Mouse (Mus musculus) midbrain, embryonic 13.5 days (tissue): ENCODE measurements at regions not wholly inside any gene's neighbourhood (a gene's known extent, or its start where the extent isn't known, plus 50 kb on each side); places are given as distances from the start of the nearest gene placed in this dataset.

Experiments used
- ATAC-seq: fragments of 200-750 bp; cut with Nextera tagmentation; 2 replicates; pipeline ENCODE4 v1.8.0; 2017; ENCODE audit warnings: mild to moderate bottlenecking, moderate TSS enrichment, moderate library complexity
- H3K27ac ChIP-seq: fragments of 300-500 bp; sonication (generic); 2 replicates; pipeline ENCODE4 v1.5.1; 2015; ENCODE audit warnings: inconsistent platforms, mild to moderate bottlenecking, moderate library complexity
- H3K27me3 ChIP-seq: fragments of 300-500 bp; sonication (generic); 2 replicates; pipeline ENCODE4 v1.6.1; 2015; ENCODE audit warnings: mild to moderate bottlenecking, inconsistent platforms
- H3K36me3 ChIP-seq: fragments of 300-500 bp; sonication (generic); 2 replicates; pipeline ENCODE4 v1.6.1; 2015; ENCODE audit warnings: mild to moderate bottlenecking, inconsistent platforms
- H3K4me1 ChIP-seq: fragments of 300-500 bp; sonication (generic); replicated peaks from 2 replicates; pipeline ENCODE4 v1.6.1; 2015; ENCODE audit warnings: inconsistent platforms
- H3K4me2 ChIP-seq: fragments of 300-500 bp; sonication (generic); replicated peaks from 2 replicates; pipeline ENCODE4 v1.6.1; 2015; ENCODE audit warnings: moderate library complexity, mild to moderate bottlenecking, inconsistent platforms
- H3K4me3 ChIP-seq: fragments of 300-500 bp; sonication (generic); replicated peaks from 2 replicates; pipeline ENCODE4 v1.5.1; 2015; ENCODE audit warnings: mild to moderate bottlenecking, inconsistent platforms
- H3K9ac ChIP-seq: fragments of 300-500 bp; sonication (generic); replicated peaks from 2 replicates; pipeline ENCODE4 v1.6.1; 2015; ENCODE audit warnings: mild to moderate bottlenecking, inconsistent platforms
- H3K9me3 ChIP-seq: fragments of 300-500 bp; sonication (generic); 2 replicates; pipeline ENCODE4 v1.6.1; 2016; ENCODE audit warnings: mild to moderate bottlenecking, inconsistent platforms
- WGBS: fragments of 180-500 bp; shearing (Covaris S2); methylation state at CpG from one replicate; pipeline ENCODE4 v1.1.7; 2015; 5-methylcytosine and 5-hydroxymethylcytosine counted together

DNA sequence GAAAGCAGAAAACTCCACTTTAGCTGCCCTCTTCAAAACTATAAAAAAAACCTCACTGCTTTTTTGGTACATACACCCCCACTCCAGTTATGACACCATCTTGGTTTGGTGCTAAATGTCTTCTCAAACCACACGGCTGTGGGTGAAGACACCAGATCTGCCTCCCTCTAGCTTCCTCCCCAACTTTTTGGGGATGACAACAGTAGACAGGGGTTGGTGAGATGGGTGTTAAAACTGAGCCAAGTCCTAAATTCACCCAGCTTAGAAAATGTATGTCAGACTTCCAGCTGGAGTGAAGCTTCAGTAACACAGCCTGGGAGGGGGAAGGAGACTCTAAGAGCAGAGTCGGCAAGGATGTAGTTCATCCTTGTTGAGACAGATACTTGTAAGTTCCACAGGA lies 147.1 kb upstream of the F13a1 start:
- Histone ChIP-seq H3K9ac (no peak overlapping the region), H3K27ac (no peak overlapping the region), H3K27me3 (no peaks in the 10 kb centered on the region), H3K9me3 (no peaks in the 10 kb centered on the region), H3K4me2 (no peak overlapping the region), H3K36me3 (no peaks in the 10 kb centered on the region), H3K4me3 (no peak overlapping the region), H3K4me1 (no peaks in the 10 kb centered on the region)
- no peak for ATAC-seq
- WGBS: 93% methylated on average over 2 of the region's 2 CpGs

DNA sequence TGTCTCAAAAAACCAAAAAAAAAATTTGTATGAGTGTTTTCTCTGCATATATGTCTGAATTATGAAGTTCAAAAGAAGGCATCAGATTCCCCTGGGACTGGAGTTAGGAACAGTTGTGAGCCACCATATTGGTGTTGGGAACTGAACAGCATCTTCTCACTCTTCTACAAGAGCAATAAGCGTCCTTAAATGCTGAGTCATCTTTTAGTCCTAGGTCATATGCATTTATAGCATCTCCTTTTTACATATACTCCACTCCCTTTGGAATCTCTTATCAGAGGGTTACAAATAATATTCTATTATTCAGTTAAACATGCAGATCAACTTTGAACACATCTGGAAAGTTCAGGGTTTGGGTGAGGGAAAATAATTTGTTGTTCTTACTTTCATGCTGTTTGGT lies 145.8 kb upstream of the F13a1 start:
- Histone ChIP-seq H3K36me3 (no peaks in the 10 kb centered on the region), H3K4me3 (no peak overlapping the region), H3K9me3 (no peaks in the 10 kb centered on the region), H3K4me2 (no peak overlapping the region), H3K27me3 (no peaks in the 10 kb centered on the region), H3K4me1 (no peaks in the 10 kb centered on the region), H3K9ac (no peak overlapping the region), H3K27ac (no peak overlapping the region)
- 86% methylated on average over 1 of the region's 1 CpGs for WGBS
- no peak for ATAC-seq

DNA sequence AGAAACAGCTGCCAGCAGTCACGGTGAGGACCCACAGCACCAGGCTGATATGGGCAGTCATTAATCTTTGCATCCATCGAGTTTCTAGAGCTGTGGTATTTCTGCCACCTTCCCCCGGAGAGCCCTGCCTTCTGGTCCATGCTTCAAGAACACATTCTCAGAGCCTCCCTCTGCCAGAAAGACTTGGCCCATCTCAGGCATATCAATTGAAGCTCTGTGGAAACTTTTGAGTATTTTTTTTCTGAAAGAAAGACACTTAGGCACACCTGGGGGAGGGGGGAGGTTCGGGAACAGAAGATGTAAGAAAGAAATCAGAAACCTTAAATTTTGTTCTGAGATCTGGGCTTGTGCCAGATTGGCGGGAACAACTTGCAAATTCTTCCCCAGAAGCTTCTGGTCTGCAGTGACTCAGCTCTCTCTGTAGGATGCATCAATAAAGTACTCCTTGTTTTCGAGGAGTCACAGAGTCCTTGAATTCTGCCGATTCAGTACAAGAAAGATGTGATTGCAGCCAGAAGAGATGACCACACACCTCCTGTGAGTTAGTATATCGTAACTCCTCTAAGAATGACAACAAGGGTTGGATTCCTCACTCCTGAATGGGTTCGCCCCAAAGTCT lies 131.2 kb upstream of the F13a1 start:
- no peak overlapping the region for H3K4me2 ChIP-seq
- H3K27ac ChIP-seq: no peak overlapping the region
- H3K27me3 ChIP-seq: no peaks in the 10 kb centered on the region
- no peaks in the 10 kb centered on the region for H3K36me3 ChIP-seq
- no peaks in the 10 kb centered on the region for H3K9me3 ChIP-seq
- H3K4me3 ChIP-seq: no peak overlapping the region
- H3K9ac ChIP-seq: no peak overlapping the region
- no peaks in the 10 kb centered on the region for H3K4me1 ChIP-seq
- WGBS: 83% methylated on average over 9 of the region's 9 CpGs
- no peak for ATAC-seq

DNA sequence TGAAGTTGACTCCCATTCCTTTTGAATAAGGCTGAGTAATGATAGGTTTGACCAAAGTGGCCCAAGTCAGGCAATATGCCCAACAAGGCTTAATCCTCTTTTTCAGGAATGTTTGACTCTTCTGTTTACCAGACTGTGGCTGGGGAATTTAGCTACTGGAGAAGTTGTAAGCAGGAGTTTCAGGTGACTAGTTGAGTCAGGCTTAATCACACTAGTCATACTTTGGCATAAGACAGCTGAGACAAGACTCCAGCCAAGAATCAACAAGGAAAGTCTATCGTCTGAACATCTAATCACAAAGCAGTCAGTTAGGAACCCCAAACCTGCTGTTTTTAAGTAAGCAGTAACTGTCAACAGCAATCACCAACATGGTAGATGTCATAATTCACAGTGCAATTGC lies 126.5 kb upstream of the F13a1 start:
- H3K36me3 ChIP-seq: no peaks in the 10 kb centered on the region
- H3K27me3 ChIP-seq: no peaks in the 10 kb centered on the region
- no peaks in the 10 kb centered on the region for H3K4me1 ChIP-seq
- H3K9ac ChIP-seq: no peak overlapping the region
- 81% methylated on average over 1 of the region's 1 CpGs for WGBS
- H3K4me2 ChIP-seq: no peak overlapping the region
- no peak for ATAC-seq
- H3K27ac ChIP-seq: no peak overlapping the region
- no peaks in the 10 kb centered on the region for H3K9me3 ChIP-seq
- no peak overlapping the region for H3K4me3 ChIP-seq

DNA sequence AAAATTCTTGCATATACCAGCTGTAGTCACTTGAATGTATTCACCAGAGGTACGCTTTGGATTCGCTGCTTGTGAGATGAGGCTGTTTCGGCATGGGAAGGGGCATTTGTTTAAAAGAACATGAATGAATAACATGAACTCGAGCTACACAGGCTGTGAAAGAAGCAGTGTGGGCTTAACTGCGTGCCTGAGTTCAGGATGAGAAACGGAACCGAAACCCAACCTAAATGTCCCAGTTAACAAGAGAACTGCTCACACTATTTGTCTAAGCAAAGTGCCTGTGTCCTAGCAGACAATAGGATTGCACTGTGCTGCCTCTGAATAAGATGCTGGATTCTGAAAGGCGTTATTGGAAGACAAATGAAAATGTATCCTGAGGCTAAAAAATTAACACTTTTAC lies 126.0 kb upstream of the F13a1 start:
- Histone ChIP-seq H3K4me3 (no peak overlapping the region), H3K9me3 (no peaks in the 10 kb centered on the region), H3K4me2 (no peak overlapping the region), H3K9ac (no peak overlapping the region), H3K36me3 (no peaks in the 10 kb centered on the region), H3K27ac (no peak overlapping the region), H3K27me3 (no peaks in the 10 kb centered on the region), H3K4me1 (no peaks in the 10 kb centered on the region)
- WGBS: 86% methylated on average over 8 of the region's 8 CpGs
- no peak for ATAC-seq

DNA sequence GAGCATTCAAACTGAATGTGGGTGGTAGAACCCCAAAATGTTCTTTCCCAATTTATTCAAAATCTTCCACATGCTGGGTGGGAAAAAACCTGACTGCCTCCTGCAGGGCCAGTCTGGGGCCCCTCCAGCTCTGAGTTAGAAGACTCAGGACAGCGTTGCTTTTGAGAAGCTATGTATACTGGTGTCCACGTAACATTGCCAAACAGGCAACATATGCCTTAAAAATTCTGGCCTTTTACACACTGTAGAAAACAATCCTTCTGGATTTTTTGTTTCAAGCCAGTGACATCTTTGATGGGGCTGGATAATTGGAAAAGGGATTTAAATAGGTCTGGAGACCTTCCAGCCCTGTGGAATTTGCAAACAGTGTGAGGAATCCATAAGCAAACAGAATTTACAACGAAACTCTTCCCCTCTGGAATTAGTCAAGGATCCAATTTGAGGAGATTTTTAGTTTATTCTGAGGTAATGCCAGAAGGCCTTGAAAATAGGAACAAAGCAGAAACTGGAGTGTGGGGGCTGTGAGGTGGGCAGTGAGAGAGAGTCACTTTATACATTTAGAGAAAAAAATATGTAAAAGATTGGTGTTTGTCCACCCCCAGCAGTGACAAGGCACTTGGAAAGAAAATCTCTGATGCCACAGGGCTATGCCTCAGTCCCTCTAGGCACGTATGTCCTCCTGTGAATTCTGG lies 108.9 kb upstream of the F13a1 start:
- Histone ChIP-seq H3K9ac (no peak overlapping the region), H3K27me3 (no peaks in the 10 kb centered on the region), H3K36me3 (no peaks in the 10 kb centered on the region), H3K4me2 (no peak overlapping the region), H3K4me1 (no peaks in the 10 kb centered on the region; the same call in 1 of the 2 replicates), H3K4me3 (no peak overlapping the region), H3K27ac (no peak overlapping the region), H3K9me3 (no peaks in the 10 kb centered on the region)
- WGBS: 77% methylated on average over 4 of the region's 4 CpGs
- no peak for ATAC-seq

DNA sequence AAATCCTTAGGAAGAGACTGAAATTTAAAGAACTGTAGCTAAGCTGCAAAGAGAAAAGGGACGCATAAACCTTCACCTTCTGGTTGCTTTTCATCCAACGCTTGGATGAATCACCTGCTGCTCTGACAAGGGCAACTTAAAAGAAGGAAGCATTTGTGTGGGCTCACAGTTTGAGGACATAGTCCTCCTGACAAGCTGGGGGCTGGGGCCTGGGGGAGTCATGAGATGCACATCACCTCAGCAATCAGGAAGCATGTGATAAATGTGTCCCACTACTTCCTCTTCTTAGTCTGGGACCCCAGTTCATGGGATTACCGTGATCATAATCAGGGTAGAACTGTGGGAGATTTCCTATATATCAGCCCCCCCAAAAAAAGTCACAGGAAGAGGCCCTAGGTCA lies 107.8 kb upstream of the F13a1 start:
- no peak for ATAC-seq
- WGBS: 87% methylated on average over 3 of the region's 3 CpGs

DNA sequence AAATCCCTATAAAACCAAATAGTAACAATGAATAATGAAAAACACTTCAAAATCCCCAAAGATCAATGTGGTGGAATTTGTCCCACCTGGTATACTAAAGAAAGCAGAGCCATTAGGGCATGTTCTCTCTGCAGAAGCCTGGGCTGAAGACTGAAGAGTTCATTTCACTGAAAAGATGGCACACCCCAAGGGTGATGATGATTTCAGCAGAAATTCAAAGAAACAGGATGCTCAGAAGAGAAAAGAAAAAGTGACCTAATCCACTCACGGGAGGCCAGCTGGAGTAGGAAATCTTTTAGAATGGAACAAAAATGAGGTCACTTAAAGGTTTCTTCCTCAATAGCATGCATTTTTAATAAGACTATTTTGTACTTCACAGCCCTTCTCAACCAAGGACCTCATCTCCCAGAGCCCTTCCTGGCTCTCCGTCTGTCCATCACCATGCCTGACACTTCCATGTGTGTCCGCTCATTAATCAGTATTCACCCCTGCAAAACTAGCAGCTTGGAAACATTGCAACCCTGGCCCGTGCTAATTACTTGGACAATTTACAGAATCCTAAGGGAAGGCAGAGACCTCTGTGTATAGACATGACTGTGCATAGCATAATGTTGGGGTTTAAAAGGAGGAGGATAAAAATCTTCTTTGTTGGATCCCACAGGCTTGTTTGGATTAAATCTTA lies 101.9 kb upstream of the F13a1 start:
- ATAC-seq: peak; percentile 63
- H3K9me3 ChIP-seq: no peaks in the 10 kb centered on the region

More for the DNA sequence above, 107.8 kb upstream of the F13a1 start:
- Histone ChIP-seq H3K27me3 (no peaks in the 10 kb centered on the region), H3K9ac (no peak overlapping the region), H3K27ac (no peak overlapping the region), H3K4me1 (no peaks in the 10 kb centered on the region; the same call in 1 of the 2 replicates), H3K36me3 (no peaks in the 10 kb centered on the region), H3K4me2 (no peak overlapping the region), H3K4me3 (no peak overlapping the region), H3K9me3 (no peaks in the 10 kb centered on the region)

DNA sequence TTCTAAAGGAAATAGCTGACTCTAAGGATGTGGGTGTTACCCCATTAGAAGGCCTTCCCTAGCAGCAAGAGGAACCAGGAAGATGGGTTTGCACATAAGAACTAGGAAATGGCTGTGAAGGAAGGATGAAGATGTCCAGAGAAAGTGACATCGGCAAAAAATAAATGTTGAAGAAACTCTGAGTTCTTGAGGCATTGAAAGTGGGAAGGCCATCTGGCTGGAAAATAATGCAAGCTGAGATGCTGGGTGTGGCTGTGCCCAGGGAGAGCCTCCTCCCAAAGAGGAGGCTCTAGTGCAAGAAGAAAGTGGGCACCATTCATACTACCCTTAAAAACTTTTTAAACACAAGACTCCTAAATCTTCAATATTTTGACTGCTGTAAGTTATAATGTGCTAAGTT lies 99.9 kb upstream of the F13a1 start:
- Histone ChIP-seq H3K4me2 (no peak overlapping the region), H3K4me3 (no peak overlapping the region), H3K9me3 (no peaks in the 10 kb centered on the region), H3K9ac (no peak overlapping the region), H3K4me1 (peaks cover 27% of the 10 kb centered on the region), H3K27me3 (no peaks in the 10 kb centered on the region), H3K36me3 (no peaks in the 10 kb centered on the region), H3K27ac (no peak overlapping the region)
- 95% methylated on average over 1 of the region's 1 CpGs for WGBS
- ATAC-seq: no peak

More for the DNA sequence above, 101.9 kb upstream of the F13a1 start:
- no peak overlapping the region; the same call in 1 of the 2 replicates for H3K27ac ChIP-seq
- H3K4me3 ChIP-seq: no peak overlapping the region
- H3K36me3 ChIP-seq: no peaks in the 10 kb centered on the region
- no peak overlapping the region for H3K4me2 ChIP-seq
- H3K4me1 ChIP-seq: peaks cover 27% of the 10 kb centered on the region
- H3K27me3 ChIP-seq: no peaks in the 10 kb centered on the region
- H3K9ac ChIP-seq: no peak overlapping the region
- 26% methylated on average over 4 of the region's 4 CpGs for WGBS

DNA sequence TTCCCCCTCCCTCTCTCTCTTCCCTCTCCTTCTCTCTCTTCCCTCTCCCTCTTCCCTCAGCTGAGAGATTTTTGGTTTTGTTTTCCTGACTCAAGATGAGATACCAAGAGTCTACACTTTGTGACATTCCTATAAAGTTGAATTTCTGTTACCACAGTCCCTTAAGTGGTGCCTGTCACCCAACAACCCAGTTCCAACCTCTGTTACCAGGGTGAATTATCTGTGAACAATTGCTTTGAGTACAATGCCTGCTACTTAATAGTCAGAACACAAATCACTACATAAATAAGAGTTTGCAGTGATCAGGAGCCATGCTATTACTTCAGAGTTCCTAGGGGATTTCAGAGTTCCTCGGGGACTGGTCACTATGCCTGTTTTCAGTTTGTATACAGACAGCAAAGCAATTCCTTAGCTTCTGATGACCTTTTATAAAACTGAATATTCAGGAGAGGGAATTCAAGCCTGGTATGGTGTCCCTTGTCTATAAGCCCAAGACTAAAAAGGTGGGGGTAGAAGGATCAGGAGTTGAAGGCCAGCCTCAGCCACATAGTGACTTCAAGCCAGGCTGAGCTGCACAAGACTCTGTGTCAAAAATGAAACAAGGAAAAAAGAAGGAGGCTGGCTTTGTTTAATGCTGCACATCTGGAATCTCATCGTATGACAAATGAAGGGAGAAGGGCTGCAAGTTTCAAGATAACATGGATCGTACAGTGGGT lies 99.2 kb upstream of the F13a1 start:
- Histone ChIP-seq H3K9me3 (no peaks in the 10 kb centered on the region), H3K9ac (no peak overlapping the region), H3K4me2 (no peak overlapping the region), H3K27me3 (no peaks in the 10 kb centered on the region), H3K27ac (peak overlapping the region; percentile 16; the same call in 1 of the 2 replicates), H3K4me1 (peaks cover 27% of the 10 kb centered on the region), H3K4me3 (no peak overlapping the region), H3K36me3 (no peaks in the 10 kb centered on the region)
- ATAC-seq: peak; percentile 44; the same call in 1 of the 2 replicates
- 51% methylated on average over 3 of the region's 3 CpGs for WGBS

DNA sequence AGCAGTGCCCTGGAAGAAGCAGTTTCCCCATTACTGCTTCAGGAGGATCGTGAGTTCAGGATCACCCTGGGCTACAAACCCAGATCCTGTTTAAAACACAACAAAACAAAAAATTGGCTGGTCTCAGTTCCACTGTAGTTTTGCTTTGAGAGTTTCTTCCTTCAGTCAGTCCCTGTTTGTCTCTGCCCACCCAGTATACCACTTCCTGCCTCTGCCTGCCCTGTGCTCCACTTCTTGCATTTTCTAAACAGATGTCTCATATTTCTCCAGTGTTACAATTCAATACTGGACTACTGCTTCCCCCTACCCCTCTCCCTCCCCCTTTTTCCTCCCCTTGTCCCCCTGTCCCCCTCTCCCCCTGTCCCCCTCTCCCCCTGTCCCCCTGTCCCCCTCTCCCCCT lies 98.6 kb upstream of the F13a1 start:
- 85% methylated on average over 1 of the region's 1 CpGs for WGBS
- Histone ChIP-seq H3K36me3 (no peaks in the 10 kb centered on the region), H3K4me1 (peaks cover 27% of the 10 kb centered on the region), H3K4me2 (no peak overlapping the region), H3K27ac (no peak overlapping the region), H3K9ac (no peak overlapping the region), H3K27me3 (no peaks in the 10 kb centered on the region), H3K4me3 (no peak overlapping the region), H3K9me3 (no peaks in the 10 kb centered on the region)
- ATAC-seq: no peak

DNA sequence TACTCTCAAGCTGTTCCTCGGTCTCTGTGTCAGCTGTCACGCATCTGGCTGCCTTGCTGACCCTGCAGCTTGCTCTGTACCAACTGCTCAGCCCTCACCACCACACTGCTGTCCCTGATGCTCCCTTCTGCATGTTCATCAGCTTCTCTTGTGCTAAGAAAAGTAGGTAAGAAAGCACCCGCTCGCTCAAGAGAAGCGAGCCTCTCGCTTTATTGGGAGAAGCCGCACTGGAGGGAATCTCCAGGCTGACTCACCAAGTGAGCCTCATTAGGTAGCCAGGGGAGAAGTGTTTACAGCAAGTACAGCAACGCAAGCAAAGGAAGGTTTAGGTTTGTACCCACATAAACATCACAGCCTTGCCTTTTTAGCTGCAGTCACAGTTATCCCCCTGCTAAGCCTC lies 97.7 kb upstream of the F13a1 start:
- Histone ChIP-seq H3K27ac (no peak overlapping the region), H3K9me3 (no peaks in the 10 kb centered on the region), H3K36me3 (no peaks in the 10 kb centered on the region), H3K9ac (no peak overlapping the region), H3K4me2 (no peak overlapping the region), H3K4me3 (no peak overlapping the region), H3K4me1 (peaks cover 27% of the 10 kb centered on the region), H3K27me3 (no peaks in the 10 kb centered on the region)
- ATAC-seq: no peak
- WGBS: 90% methylated on average over 8 of the region's 8 CpGs
